Mouse (Mus musculus): ENCODE data around the gene Shank2.

DNA sequence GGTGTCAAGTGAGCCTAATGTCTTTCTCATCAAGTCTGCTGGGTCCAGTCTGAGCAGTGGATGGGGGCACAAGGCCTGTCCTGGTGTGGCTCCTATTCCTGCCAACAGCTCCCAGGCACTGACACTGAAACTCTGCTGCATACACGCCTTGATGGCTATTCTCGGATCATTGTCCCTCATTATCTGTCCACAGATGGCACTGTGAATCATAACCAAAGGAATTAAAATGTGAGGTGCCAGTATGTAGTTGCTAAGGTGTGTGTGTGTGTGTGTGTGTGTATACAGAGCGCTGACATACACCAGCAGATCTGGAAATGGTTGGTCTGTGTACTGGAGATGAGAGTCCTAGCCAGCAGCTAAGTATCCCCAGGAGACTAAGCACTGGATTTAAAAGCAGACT lies 110.3 kb downstream of the Shank2 start:
- TF ChIP-seq CTCF (IDR thresholded peaks at IDR 0.05; ENCODE audit: low read depth), result no peak
- TF ChIP-seq EP300 (IDR thresholded peaks at IDR 0.05; ENCODE audit: low read depth), result no peak
